Comparison of ENCODE assay signal across 8 mouse cellular contexts in the genomic region with DNA sequence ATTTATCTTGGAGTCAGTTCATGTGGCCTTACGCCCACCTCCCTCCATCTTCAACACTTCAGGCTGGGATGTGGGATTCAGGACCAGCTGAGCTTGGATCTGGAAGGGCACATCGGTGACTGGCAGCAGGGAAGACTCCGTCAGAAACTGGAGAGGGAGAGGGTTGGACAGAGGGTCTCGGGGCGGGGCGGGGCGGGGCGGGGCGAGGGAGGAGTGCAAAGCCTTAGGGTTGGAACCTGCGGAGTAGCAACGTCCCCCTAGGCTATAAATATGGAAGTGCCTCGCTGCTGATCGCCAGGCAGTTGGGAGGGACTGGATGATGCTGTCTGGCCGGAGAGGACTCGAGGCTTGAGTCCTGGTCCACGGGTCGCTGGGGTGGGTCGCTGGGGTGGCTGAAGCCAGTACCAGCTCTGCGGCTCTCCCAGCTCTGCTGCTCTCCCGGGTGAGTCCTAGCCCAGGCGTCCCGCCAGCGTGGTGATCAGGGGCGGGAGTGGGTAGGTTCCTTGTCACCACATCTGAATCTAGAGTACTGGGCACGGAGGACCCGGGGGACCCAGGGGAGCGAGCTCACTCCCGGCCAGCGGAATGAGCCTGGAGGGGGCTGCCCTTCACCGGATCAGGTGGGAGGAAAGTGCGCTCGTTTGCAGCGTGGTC. TPM values are rescaled to one million over a fixed set of nuclear protein-coding genes. Genes with fewer than 3 reads are reported as not detected.
A peak's percentile ranks its signal among the peaks of the same experiment; 100 is the strongest.
DNase-seq lines count a peak whose midpoint lies in the region; ATAC-seq and TF ChIP-seq lines count a peak whose summit lies in the region.

A gene (plus strand): TSS at position 294 of the 654 bp plus-strand sequence.

- H3K36me3 ChIP-seq in G1E (replicated peaks): no peaks in the 10 kb centered on the region
- no peaks in the 10 kb centered on the region for H3K36me3 ChIP-seq in forebrain, embryonic 16.5 days (ENCODE audit: control insufficient read depth, insufficient read depth)
- no peaks in the 10 kb centered on the region for H3K36me3 ChIP-seq in limb, embryonic 10.5 days
- no peaks in the 10 kb centered on the region for H3K36me3 ChIP-seq in midbrain, embryonic 12.5 days
- no peaks in the 10 kb centered on the region for H3K36me3 ChIP-seq in thymus, adult 2 months (ENCODE audit: control insufficient read depth, insufficient read depth, low read length)

- no peaks in the 10 kb centered on the region for H3K4me1 ChIP-seq in G1E (ENCODE audit: insufficient read depth, low read depth, low read length)
- H3K4me1 ChIP-seq in forebrain, embryonic 16.5 days (replicated peaks; ENCODE audit: control insufficient read depth, insufficient read depth, low read length): peaks cover 10% of the 10 kb centered on the region
- H3K4me1 ChIP-seq in limb, embryonic 10.5 days: peaks cover 17% of the 10 kb centered on the region
- H3K4me1 ChIP-seq in midbrain, embryonic 12.5 days: peaks cover 8% of the 10 kb centered on the region; the same call in 1 of the 2 replicates
- H3K4me1 ChIP-seq in thymus, adult 2 months (replicated peaks; ENCODE audit: control insufficient read depth, insufficient read depth, low read length): no peaks in the 10 kb centered on the region

- no peak for TF ChIP-seq CTCF in G1E (IDR thresholded peaks at IDR 0.05; ENCODE audit: low read depth, low read length)
- TF ChIP-seq CTCF in thymus, adult 2 months (IDR thresholded peaks at IDR 0.05; ENCODE audit: borderline replicate concordance, control insufficient read depth, extremely low read depth, insufficient read depth, low read length, poor library complexity): no peak

- ATAC-seq in G1E (ENCODE audit: extremely low read depth, insufficient number of reproducible peaks, low FRiP score, poor library complexity, severe bottlenecking): no peak
- peak; percentile 96 for ATAC-seq in forebrain, embryonic 16.5 days
- peak; percentile 96 for ATAC-seq in midbrain, embryonic 12.5 days (ENCODE audit: low FRiP score, low read depth)

- no peak within 1 kb of the TSS for H3K27ac ChIP-seq in forebrain, embryonic 16.5 days (ENCODE audit: low read length)
- H3K27ac ChIP-seq in limb, embryonic 10.5 days: peak within 1 kb of the TSS; percentile 81
- no peak within 1 kb of the TSS for H3K27ac ChIP-seq in midbrain, embryonic 12.5 days (replicated peaks)
- no peak within 1 kb of the TSS for H3K27ac ChIP-seq in thymus, adult 2 months (ENCODE audit: control insufficient read depth, insufficient read depth, low read length)

- DNase-seq in G1E (ENCODE audit: low spot score): no peak
- DNase-seq in adrenal gland, postnatal 25 days: peak; percentile 85
- peak; percentile 65 to 74 for DNase-seq in heart, postnatal 36 days
- peak; percentile 81 for DNase-seq in limb, embryonic 10.5 days (ENCODE audit: low spot score)
- peak; percentile 15 to 22 for DNase-seq in spleen, postnatal 14 days (ENCODE audit: low spot score in 2 of 2)
- DNase-seq in thymus, adult 2 months: no peak

- WGBS in forebrain, embryonic 16.5 days: under 1% methylated on average over 31 of the region's 33 CpGs
- WGBS in limb, embryonic 10.5 days: 1% methylated on average over 32 of the region's 33 CpGs
- WGBS in midbrain, embryonic 12.5 days: under 1% methylated on average over 32 of the region's 33 CpGs
- 9% methylated on average over 33 of the region's 33 CpGs for WGBS in thymus, adult 2 months

- intact Hi-C loops in heart, postnatal 36 days (cut with DNase I): no loop called here

- peaks cover 3% of the 10 kb centered on the region; the same call in 1 of the 2 replicates for H3K27me3 ChIP-seq in G1E (ENCODE audit: insufficient read depth, low read length)
- no peaks in the 10 kb centered on the region for H3K27me3 ChIP-seq in forebrain, embryonic 16.5 days (replicated peaks; ENCODE audit: control insufficient read depth, insufficient read depth, low read length)
- peaks cover 21% of the 10 kb centered on the region; the same call in 1 of the 2 replicates for H3K27me3 ChIP-seq in limb, embryonic 10.5 days (ENCODE audit: low read depth, poor library complexity, severe bottlenecking)
- H3K27me3 ChIP-seq in midbrain, embryonic 12.5 days: peaks cover 13% of the 10 kb centered on the region
- peaks cover 7% of the 10 kb centered on the region for H3K27me3 ChIP-seq in thymus, adult 2 months (ENCODE audit: control insufficient read depth, insufficient read depth, low read length)

- H3K4me3 ChIP-seq in G1E (ENCODE audit: low read depth, low read length): peak within 1 kb of the TSS; percentile 54
- H3K4me3 ChIP-seq in forebrain, embryonic 16.5 days (replicated peaks; ENCODE audit: low read length): peak within 1 kb of the TSS; percentile 51
- H3K4me3 ChIP-seq in limb, embryonic 10.5 days: peak within 1 kb of the TSS; percentile 77
- peak within 1 kb of the TSS; percentile 58 for H3K4me3 ChIP-seq in midbrain, embryonic 12.5 days
- H3K4me3 ChIP-seq in thymus, adult 2 months (ENCODE audit: control insufficient read depth, insufficient read depth, low read length): no peak within 1 kb of the TSS

- H3K9ac ChIP-seq in forebrain, embryonic 16.5 days (replicated peaks; ENCODE audit: low read depth, low read length): peak within 1 kb of the TSS; percentile 56
- peak within 1 kb of the TSS; percentile 65 for H3K9ac ChIP-seq in midbrain, embryonic 12.5 days (replicated peaks)

- peak within 1 kb of the TSS; percentile 96 for H3K4me2 ChIP-seq in forebrain, embryonic 16.5 days (ENCODE audit: low read length)
- peak within 1 kb of the TSS; percentile 98 for H3K4me2 ChIP-seq in midbrain, embryonic 12.5 days (replicated peaks)

- no peak for TF ChIP-seq POLR2A in thymus, adult 2 months (IDR thresholded peaks at IDR 0.05; ENCODE audit: control insufficient read depth, extremely low read depth, insufficient read depth, low read length, poor library complexity)

- no peaks in the 10 kb centered on the region for H3K9me3 ChIP-seq in G1E (replicated peaks)
- H3K9me3 ChIP-seq in forebrain, embryonic 16.5 days (ENCODE audit: control insufficient read depth, low read length): no peaks in the 10 kb centered on the region
- no peaks in the 10 kb centered on the region for H3K9me3 ChIP-seq in limb, embryonic 10.5 days (replicated peaks)
- no peaks in the 10 kb centered on the region for H3K9me3 ChIP-seq in midbrain, embryonic 12.5 days

RNA-seq across cellular contexts. Expression of the gene that starts here (rescaled TPM):
- total RNA-seq in G1E (2014; fragmentation: Nextera tagmentation): 8.2 TPM in 1 of 2 replicates, not detected in the other
- total RNA-seq in G1E (2017): 0.05 TPM in 1 of 2 replicates, not detected in the other
- polyA plus RNA-seq in G1E (2012): not detected in 2 replicates
- 150 and 236 TPM in 2 replicates for total RNA-seq in adrenal gland, postnatal 25 days (2021)
- polyA plus RNA-seq in forebrain, embryonic 16.5 days (2015; fragmentation: Nextera tagmentation; extraction: Ambion mirVana): 0.91 and 1.0 TPM in 2 replicates
- total RNA-seq in heart, postnatal 36 days (2021): 10 to 100 TPM; 42.0 to 53.8 TPM
- 2.4 and 2.5 TPM in 2 replicates for polyA plus RNA-seq in limb, embryonic 10.5 days (2016; fragmentation: Nextera tagmentation; extraction: Ambion mirVana)
- 1.8 and 2.6 TPM in 2 replicates for polyA plus RNA-seq in midbrain, embryonic 12.5 days (2016; fragmentation: Nextera tagmentation; extraction: Ambion mirVana)
- 1.4 and 2.9 TPM in 2 replicates for polyA plus RNA-seq in thymus, adult 2 months (2012; rRNA removed)

Comparison
In these comparisons a context has a peak if more than half of its experiments do, and no peak if none do; other contexts are left out.
1. RNA of the gene that starts here (total RNA-seq): 150 to 236 TPM in adrenal gland, postnatal 25 days and 42.0 to 53.8 TPM in heart, postnatal 36 days; 0.05 to 8.2 TPM in G1E; every median in the first group is over 4 times any median in the second.
2. DNase-seq: peak in adrenal gland, postnatal 25 days (single experiment), heart, postnatal 36 days (2 of 2), limb, embryonic 10.5 days (single experiment) and spleen, postnatal 14 days (2 of 2); none in G1E (single experiment) and thymus, adult 2 months (single experiment).